Mouse (Mus musculus) stomach, embryonic 14.5 days (tissue): ENCODE measurements around the gene Phldb3. TPM values are rescaled to one million over a fixed set of nuclear protein-coding genes. Genes with fewer than 3 reads are reported as not detected.

ENCODE experiments used
- ATAC-seq: fragments of 200-750 bp; cut with Nextera tagmentation; 2 replicates; pipeline ENCODE4 v1.8.0; 2017; ENCODE audit warnings: low read depth, moderate TSS enrichment; ENCODE audit not compliant: insufficient number of reproducible peaks, insufficient read depth, low FRiP score
- H3K27ac ChIP-seq: fragments of 300-500 bp; sonication (generic); 2 replicates; pipeline ENCODE4 v1.5.1; 2014; ENCODE audit warnings: mild to moderate bottlenecking, low read length, moderate library complexity, mixed read lengths
- H3K27me3 ChIP-seq: fragments of 300-500 bp; sonication (generic); 2 replicates; pipeline ENCODE4 v1.6.1; 2014; ENCODE audit warnings: low read length, control low read depth, mixed read lengths; ENCODE audit not compliant: control insufficient read depth, insufficient read depth
- H3K36me3 ChIP-seq: fragments of 300-500 bp; sonication (generic); 2 replicates; pipeline ENCODE4 v1.6.1; 2014; ENCODE audit warnings: mild to moderate bottlenecking, control low read depth, low read length, moderate library complexity, mixed read lengths; ENCODE audit not compliant: control insufficient read depth, insufficient read depth
- H3K4me1 ChIP-seq: fragments of 300-500 bp; sonication (generic); 2 replicates; pipeline ENCODE4 v1.6.1; 2014; ENCODE audit warnings: low read length, control low read depth, mixed read lengths; ENCODE audit not compliant: control insufficient read depth, insufficient read depth
- H3K4me2 ChIP-seq: fragments of 300-500 bp; sonication (generic); replicated peaks from 2 replicates; pipeline ENCODE4 v1.6.1; 2014; ENCODE audit warnings: low read depth, low read length, control low read depth
- H3K4me3 ChIP-seq: fragments of 300-500 bp; sonication (generic); 2 replicates; pipeline ENCODE4 v1.5.1; 2014; ENCODE audit warnings: low read depth, low read length, control low read depth
- H3K9ac ChIP-seq: fragments of 300-500 bp; sonication (generic); replicated peaks from 2 replicates; pipeline ENCODE4 v1.6.1; 2014; ENCODE audit warnings: low read depth, mild to moderate bottlenecking, control low read depth, low read length, moderate library complexity, mixed read lengths
- H3K9me3 ChIP-seq: fragments of 300-500 bp; sonication (generic); 2 replicates; pipeline ENCODE4 v1.6.1; 2016; ENCODE audit warnings: low read depth, low read length, control low read depth; ENCODE audit not compliant: control insufficient read depth
- WGBS: fragments of 180-500 bp; shearing (Covaris S2); extraction: QIAGEN DNeasy Blood & Tissue Kit; methylation state at CpG from one replicate; pipeline ENCODE4 v1.1.7; 2014; 5-methylcytosine and 5-hydroxymethylcytosine counted together
- polyA plus RNA-seq: library from polyadenylated mRNA; unstranded; fragments of >200 nt; fragmentation: Nextera tagmentation; extraction: Ambion mirVana; gene quantifications from 2 replicates; pipeline ENCODE4 v1.2.1, GENCODE M21; 2014

Gene Phldb3
- polyA plus RNA-seq, 1 experiment from 2014 or later, result 1.1 TPM

GRCm38 (mm10) chr7:24588336-24588735 is 22.2 kb upstream of the Phldb3 start:
- Histone ChIP-seq H3K9me3 (no peaks in the 10 kb centered on the region), H3K4me3 (no peak overlapping the region), H3K27me3 (0 out of 2 replicates have a peak, but pooled peaks cover 10% of the 10 kb centered on the region), H3K27ac (no peak overlapping the region), H3K9ac (no peak overlapping the region), H3K4me1 (peaks cover 3% of the 10 kb centered on the region; the same call in 1 of the 2 replicates), H3K4me2 (no peak overlapping the region), H3K36me3 (no peaks in the 10 kb centered on the region)
- 76% methylated on average over 13 of the region's 13 CpGs for WGBS
- no peak for ATAC-seq

- Histone ChIP-seq H3K9ac (no peak overlapping the region), H3K4me2 (no peak overlapping the region), H3K27me3 (no peaks in the 10 kb centered on the region), H3K4me1 (peaks cover 11% of the 10 kb centered on the region; the same call in 1 of the 2 replicates), H3K4me3 (no peak overlapping the region), H3K9me3 (no peaks in the 10 kb centered on the region), H3K27ac (no peak overlapping the region), H3K36me3 (no peaks in the 10 kb centered on the region)
- ATAC-seq, result no peak
- WGBS, result 52% methylated on average over 5 of the region's 5 CpGs
Measured at GRCm38 (mm10) chr7:24591735-24592134, 18.8 kb upstream of the Phldb3 start.

GRCm38 (mm10) chr7:24592163-24592562 is 18.4 kb upstream of the Phldb3 start:
- peaks cover 11% of the 10 kb centered on the region; the same call in 1 of the 2 replicates for H3K4me1 ChIP-seq
- no peak for ATAC-seq

GRCm38 (mm10) chr7:24592781-24593180 is 17.8 kb upstream of the Phldb3 start:
- Histone ChIP-seq H3K4me3 (no peak overlapping the region), H3K9ac (no peak overlapping the region), H3K27me3 (no peaks in the 10 kb centered on the region), H3K9me3 (no peaks in the 10 kb centered on the region), H3K4me1 (peaks cover 8% of the 10 kb centered on the region; the same call in 1 of the 2 replicates), H3K36me3 (no peaks in the 10 kb centered on the region), H3K4me2 (no peak overlapping the region), H3K27ac (no peak overlapping the region)
- no peak for ATAC-seq
- 78% methylated on average over 6 of the region's 6 CpGs for WGBS

More at GRCm38 (mm10) chr7:24592163-24592562, 18.4 kb upstream of the Phldb3 start:
- no peaks in the 10 kb centered on the region for H3K9me3 ChIP-seq
- WGBS, result 54% methylated on average over 4 of the region's 4 CpGs
- H3K4me3 ChIP-seq, result no peak overlapping the region
- H3K27me3 ChIP-seq, result no peaks in the 10 kb centered on the region
- no peak overlapping the region for H3K9ac ChIP-seq
- no peaks in the 10 kb centered on the region for H3K36me3 ChIP-seq
- no peak overlapping the region for H3K27ac ChIP-seq
- H3K4me2 ChIP-seq, result no peak overlapping the region

- H3K9me3 ChIP-seq, result no peaks in the 10 kb centered on the region
- H3K36me3 ChIP-seq, result no peaks in the 10 kb centered on the region
- H3K9ac ChIP-seq, result peak overlapping the region; percentile 54; the same call in 1 of the 2 replicates
- no peak overlapping the region for H3K27ac ChIP-seq
- H3K4me2 ChIP-seq, result peak overlapping the region; percentile 78
- H3K4me3 ChIP-seq, result peak overlapping the region; percentile 62
- no peaks in the 10 kb centered on the region for H3K27me3 ChIP-seq
- peaks cover 7% of the 10 kb centered on the region; the same call in 1 of the 2 replicates for H3K4me1 ChIP-seq
- whole genome bisulfite sequencing, result 3% methylated on average over 39 of the region's 39 CpGs
- ATAC-seq, result peak; percentile 90
Measured at GRCm38 (mm10) chr7:24593621-24594308, 16.8 kb upstream of the Phldb3 start.

- Histone ChIP-seq H3K27ac (no peak overlapping the region), H3K4me1 (peaks cover 7% of the 10 kb centered on the region; the same call in 1 of the 2 replicates), H3K4me2 (peak overlapping the region; percentile 78), H3K9ac (peak overlapping the region; percentile 54; the same call in 1 of the 2 replicates), H3K27me3 (no peaks in the 10 kb centered on the region), H3K9me3 (no peaks in the 10 kb centered on the region), H3K4me3 (peak overlapping the region; percentile 62), H3K36me3 (no peaks in the 10 kb centered on the region)
- ATAC-seq, result no peak; the same call in 1 of the 2 replicates
- 3% methylated on average over 13 of the region's 13 CpGs for WGBS
Measured at GRCm38 (mm10) chr7:24594309-24594803, 16.2 kb upstream of the Phldb3 start.

- ATAC-seq, result no peak
- Histone ChIP-seq H3K9ac (no peak overlapping the region), H3K27me3 (no peaks in the 10 kb centered on the region), H3K4me2 (no peak overlapping the region), H3K36me3 (no peaks in the 10 kb centered on the region), H3K9me3 (no peaks in the 10 kb centered on the region), H3K4me1 (peaks cover 7% of the 10 kb centered on the region; the same call in 1 of the 2 replicates), H3K27ac (no peak overlapping the region), H3K4me3 (no peak overlapping the region)
- WGBS, result 71% methylated on average over 2 of the region's 2 CpGs
Measured at GRCm38 (mm10) chr7:24595464-24595863, 15.1 kb upstream of the Phldb3 start.

- no peaks in the 10 kb centered on the region for H3K9me3 ChIP-seq
- H3K27me3 ChIP-seq, result no peaks in the 10 kb centered on the region
- H3K4me1 ChIP-seq, result peaks cover 7% of the 10 kb centered on the region; the same call in 1 of the 2 replicates
- H3K4me3 ChIP-seq, result no peak overlapping the region
- no peaks in the 10 kb centered on the region for H3K36me3 ChIP-seq
- 68% methylated on average over 4 of the region's 4 CpGs for WGBS
- H3K27ac ChIP-seq, result no peak overlapping the region
- H3K9ac ChIP-seq, result no peak overlapping the region
- no peak for ATAC-seq
- no peak overlapping the region for H3K4me2 ChIP-seq
Measured at GRCm38 (mm10) chr7:24598121-24598520, 12.4 kb upstream of the Phldb3 start.
